Mouse (Mus musculus) cerebellum, adult 18-20 months (tissue): ENCODE data around the gene Cldn18.

Experiments
- DNase-seq, 2 experiments: peaks; one replicate each; pipeline ENCODE4 v3.0.0; 2021

Cldn18 gene

DNA sequence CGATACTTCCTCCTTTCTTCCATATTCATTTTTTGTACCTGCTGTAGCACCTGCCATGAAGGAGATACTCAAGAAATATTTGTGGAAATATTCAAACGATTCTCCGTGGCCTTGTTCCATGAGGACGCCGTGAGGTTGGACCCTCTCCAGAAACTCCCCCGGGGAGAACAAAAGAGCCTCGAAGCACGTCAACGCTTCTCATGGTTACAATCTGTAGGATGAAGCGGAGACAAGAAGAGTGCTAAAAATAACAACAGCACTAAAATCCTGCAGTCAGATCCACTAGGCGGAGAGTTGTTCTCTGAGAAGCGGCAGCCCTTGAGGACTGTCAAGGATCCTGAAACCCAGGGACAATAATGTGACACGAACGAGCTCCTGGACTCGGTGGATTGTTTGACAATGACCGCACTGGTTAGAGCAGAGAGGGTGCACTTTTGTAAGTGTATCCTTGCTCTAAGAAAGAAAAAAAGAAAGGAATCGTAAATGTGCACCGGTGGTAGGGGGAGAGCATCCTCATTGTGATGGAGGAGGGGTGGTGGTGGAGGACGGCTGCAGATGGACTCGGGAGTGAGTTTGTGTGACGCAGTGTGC, 35.0 kb downstream of the Cldn18 start:
- no peak for DNase-seq

GRCm38 (mm10) chr9:99675714-99676113, 41.4 kb downstream of the Cldn18 start:
- DNase-seq, result no peak

DNA sequence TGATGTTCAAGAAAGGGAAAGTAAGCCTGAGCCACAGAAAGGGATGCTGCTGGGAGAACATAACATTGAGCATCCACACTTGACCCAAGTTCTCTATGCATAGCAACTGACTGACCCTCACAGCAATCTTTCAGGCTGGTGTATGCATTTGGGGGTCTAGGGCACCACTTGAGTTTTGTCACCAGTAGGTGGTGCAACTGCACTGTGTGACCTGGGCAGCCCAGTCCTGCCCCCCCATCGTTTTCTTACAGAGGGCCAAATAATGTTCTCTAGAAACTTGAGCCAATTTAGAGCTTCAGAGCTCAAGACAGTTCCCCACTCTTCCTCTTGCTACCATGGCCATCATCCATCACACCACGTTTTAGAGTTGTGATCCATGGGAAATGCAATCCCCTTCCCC, 45.5 kb downstream of the Cldn18 start:
- DNase-seq, result no peak

DNA sequence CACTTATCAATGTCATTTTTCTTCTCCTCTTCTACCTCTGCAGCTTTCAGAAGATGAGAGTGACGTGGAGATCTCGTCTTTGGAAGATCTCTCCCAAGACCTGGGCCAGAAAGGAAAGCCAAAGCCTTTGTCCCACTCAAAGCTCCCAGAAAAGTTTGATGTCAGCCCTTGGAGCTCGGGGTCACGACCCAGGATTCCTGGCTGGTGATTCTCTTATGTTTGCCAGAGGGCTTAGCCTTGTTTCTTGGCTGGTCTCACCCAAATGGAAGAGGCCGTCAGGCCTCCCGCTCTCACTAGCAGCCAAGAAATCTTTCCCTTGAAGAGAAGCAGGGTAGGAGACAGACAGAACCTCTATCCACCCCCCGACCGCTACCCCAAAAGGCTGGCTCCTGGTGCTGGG, 49.5 kb downstream of the Cldn18 start:
- no peak for DNase-seq

GRCm38 (mm10) chr9:99662887-99663286, 54.2 kb downstream of the Cldn18 start:
- DNase-seq, result peak in 1 of 2 experiments; percentile 5

GRCm38 (mm10) chr9:99662406-99662805, 54.7 kb downstream of the Cldn18 start:
- peak; percentile 58 to 70 for DNase-seq

DNA sequence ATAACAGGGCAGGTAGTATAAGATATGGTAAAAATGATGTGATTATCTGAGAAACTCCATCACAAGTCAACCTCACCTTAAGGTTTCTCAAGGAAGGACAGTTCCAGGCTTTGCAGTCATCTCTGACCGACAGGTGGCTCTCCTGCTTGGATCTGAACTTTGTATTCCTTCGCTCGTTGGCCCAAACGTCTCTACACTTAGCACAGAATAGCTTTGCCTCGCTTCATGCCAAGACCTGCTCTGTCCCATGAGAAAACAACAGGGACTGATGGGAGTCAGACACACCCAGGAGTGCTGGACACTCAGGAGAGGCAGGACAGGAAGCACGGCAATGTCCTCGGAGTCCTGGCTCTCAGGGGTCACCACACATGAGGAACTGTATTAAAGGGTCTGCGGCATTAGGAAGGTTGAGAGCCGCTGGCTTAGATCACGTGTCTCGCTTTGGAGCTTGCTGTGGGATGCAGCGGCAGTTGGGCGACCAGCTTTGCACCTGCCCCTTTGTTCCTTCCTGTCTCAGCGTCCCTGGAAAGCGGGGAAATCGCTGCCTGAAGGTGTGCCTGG, 55.4 kb downstream of the Cldn18 start:
- no peak for DNase-seq

- DNase-seq, result no peak
Observed at GRCm38 (mm10) chr9:99660756-99661155, 56.3 kb downstream of the Cldn18 start.

GRCm38 (mm10) chr9:99646102-99646501, 71.0 kb downstream of the Cldn18 start:
- DNase-seq, result no peak

- no peak for DNase-seq
Observed at GRCm38 (mm10) chr9:99645416-99645815, 71.7 kb downstream of the Cldn18 start.

- no peak for DNase-seq
Observed at GRCm38 (mm10) chr9:99639957-99640356, 77.1 kb downstream of the Cldn18 start.
